Mouse (Mus musculus): ENCODE data around the gene Gns. TPM values are rescaled to one million over a fixed set of nuclear protein-coding genes. Genes with fewer than 3 reads are reported as not detected.
"Not testable (repeated sequence)": the region's sequence is repeated elsewhere in the genome, so short reads cannot be mapped to it uniquely, and the experiment has no call there.

The Gns gene
- polyA plus RNA-seq, 1 experiment from 2014 or later, result 43.1 TPM

GRCm38 (mm10) chr10:121334576-121334975, 30.3 kb upstream of the Gns start:
- peak; percentile 72 for DNase-seq (ENCODE audit: low spot score)
- Histone ChIP-seq H3K27me3 (ENCODE audit: control insufficient read depth, insufficient read depth, low read length) (no peaks in the 10 kb centered on the region), H3K4me2 (ENCODE audit: low read depth, low read length, severe bottlenecking) (no peak overlapping the region), H3K4me1 (replicated peaks; ENCODE audit: control insufficient read depth, insufficient read depth, low read length) (no peaks in the 10 kb centered on the region), H3K27ac (ENCODE audit: low read depth, low read length) (no peak overlapping the region), H3K36me3 (ENCODE audit: control insufficient read depth, insufficient read depth, low read length) (no peaks in the 10 kb centered on the region), H3K9me3 (ENCODE audit: control insufficient read depth, low read length) (no peaks in the 10 kb centered on the region), H3K4me3 (ENCODE audit: low read depth, low read length) (no peak overlapping the region), H3K9ac (ENCODE audit: low read length) (no peak overlapping the region)
- 75% methylated on average over 3 of the region's 3 CpGs for WGBS
- ATAC-seq (replicated peaks; ENCODE audit: low FRiP score), result no peak

DNA sequence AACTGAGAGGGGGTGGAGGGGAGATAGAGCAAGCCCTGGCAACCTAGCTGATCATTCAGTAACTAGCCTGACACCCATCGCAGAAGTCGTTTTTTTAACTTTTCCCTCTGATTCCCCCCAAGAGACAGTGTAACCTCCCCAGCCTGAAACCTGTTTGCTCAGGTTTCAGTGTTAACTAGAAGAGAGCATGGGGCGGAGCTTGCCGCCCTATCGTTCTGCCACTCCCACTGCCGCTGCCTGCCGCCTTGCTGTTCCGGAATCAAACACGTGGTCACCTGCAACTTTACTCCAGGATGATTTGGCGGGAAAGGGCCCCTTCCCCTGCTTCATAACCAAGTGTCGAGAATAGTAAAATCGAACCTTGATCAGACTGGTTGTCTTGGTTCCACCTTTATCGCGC, 28.4 kb upstream of the Gns start:
- H3K4me1 ChIP-seq (replicated peaks; ENCODE audit: control insufficient read depth, insufficient read depth, low read length); H3K9me3 ChIP-seq (ENCODE audit: control insufficient read depth, low read length); DNase-seq (ENCODE audit: low spot score); H3K36me3 ChIP-seq (ENCODE audit: control insufficient read depth, insufficient read depth, low read length); H3K9ac ChIP-seq (ENCODE audit: low read length); ATAC-seq (replicated peaks; ENCODE audit: low FRiP score); H3K27me3 ChIP-seq (ENCODE audit: control insufficient read depth, insufficient read depth, low read length); H3K4me3 ChIP-seq (ENCODE audit: low read depth, low read length); H3K27ac ChIP-seq (ENCODE audit: low read depth, low read length); H3K4me2 ChIP-seq (ENCODE audit: low read depth, low read length, severe bottlenecking): not testable (repeated sequence)
- 83% methylated on average over 14 of the region's 14 CpGs for WGBS

DNA sequence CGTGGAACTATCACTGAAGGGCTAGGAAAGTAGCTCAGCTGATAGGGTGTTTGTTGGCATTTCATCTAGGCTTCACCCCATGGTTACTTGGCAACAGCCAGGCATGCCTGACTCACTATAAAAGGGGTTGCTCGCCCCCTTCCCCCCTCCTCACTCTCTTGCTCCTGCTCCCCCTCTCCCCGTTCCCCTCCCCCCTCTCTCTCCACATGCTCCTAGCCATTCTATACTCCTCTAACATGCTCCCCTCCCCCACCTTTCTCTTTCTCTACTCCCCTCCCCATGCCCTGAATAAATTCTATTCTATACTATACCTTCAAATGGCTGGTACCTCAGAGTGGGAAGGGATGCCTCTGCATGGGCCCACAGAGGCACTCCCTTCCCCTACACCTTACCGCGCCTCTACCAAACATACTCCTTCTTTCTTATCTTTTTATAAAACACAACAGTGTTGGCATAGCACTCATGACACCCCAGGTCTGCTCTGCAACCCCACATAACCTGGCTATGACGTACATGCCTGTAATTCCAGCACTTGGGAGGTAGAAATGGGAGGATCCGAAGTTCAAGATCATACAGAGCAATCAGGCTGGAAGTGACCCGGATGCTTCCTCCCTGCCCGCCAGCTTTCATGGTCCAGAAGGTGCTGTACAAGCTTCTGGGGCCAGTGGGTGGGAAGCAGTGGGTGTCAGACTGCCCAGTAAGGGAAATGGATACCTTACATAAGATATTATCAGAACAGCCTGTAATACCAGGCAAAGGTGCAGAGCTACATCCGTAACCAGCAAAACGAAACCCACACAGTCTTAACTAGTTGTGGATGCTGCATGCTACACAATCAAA, 23.9 kb upstream of the Gns start:
- Histone ChIP-seq H3K36me3 (ENCODE audit: control insufficient read depth, insufficient read depth, low read length) (no peaks in the 10 kb centered on the region), H3K9ac (ENCODE audit: low read length) (no peak overlapping the region), H3K4me3 (ENCODE audit: low read depth, low read length) (no peak overlapping the region), H3K9me3 (ENCODE audit: control insufficient read depth, low read length) (no peaks in the 10 kb centered on the region), H3K4me1 (replicated peaks; ENCODE audit: control insufficient read depth, insufficient read depth, low read length) (peaks cover 4% of the 10 kb centered on the region; the same call in 1 of the 2 replicates), H3K4me2 (ENCODE audit: low read depth, low read length, severe bottlenecking) (no peak overlapping the region), H3K27ac (ENCODE audit: low read depth, low read length) (peak overlapping the region; percentile 3; the same call in 1 of the 2 replicates), H3K27me3 (ENCODE audit: control insufficient read depth, insufficient read depth, low read length) (no peaks in the 10 kb centered on the region)
- ATAC-seq (replicated peaks; ENCODE audit: low FRiP score), result peak; percentile 90
- peak; percentile 74 for DNase-seq (ENCODE audit: low spot score)
- 53% methylated on average over 11 of the region's 11 CpGs for WGBS

DNA sequence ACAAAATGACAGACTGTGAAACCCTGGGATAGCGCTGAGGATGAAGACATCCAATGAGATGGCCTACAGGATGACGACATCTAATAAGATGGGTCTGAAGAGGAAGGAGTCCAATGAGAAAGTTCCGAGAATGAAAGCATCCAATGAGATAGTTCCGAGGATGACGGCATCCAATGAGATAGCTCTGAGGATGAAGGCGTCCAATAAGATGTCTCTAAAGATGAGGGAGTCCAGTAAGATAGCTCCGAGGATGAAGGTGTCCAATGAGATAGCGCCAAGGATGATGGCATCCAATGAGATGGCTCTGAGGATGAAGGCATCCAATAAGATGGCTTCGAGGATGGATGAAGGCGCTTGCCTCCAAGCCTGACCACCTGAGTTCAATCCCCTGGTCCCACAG, 22.6 kb upstream of the Gns start:
- ATAC-seq (replicated peaks; ENCODE audit: low FRiP score), result no peak
- DNase-seq (ENCODE audit: low spot score), result no peak
- no peak overlapping the region for H3K9ac ChIP-seq (ENCODE audit: low read length)
- WGBS, result 94% methylated on average over 10 of the region's 10 CpGs
- no peak overlapping the region for H3K4me3 ChIP-seq (ENCODE audit: low read depth, low read length)
- H3K27ac ChIP-seq (ENCODE audit: low read depth, low read length), result no peak overlapping the region
- peaks cover 4% of the 10 kb centered on the region; the same call in 1 of the 2 replicates for H3K4me1 ChIP-seq (replicated peaks; ENCODE audit: control insufficient read depth, insufficient read depth, low read length)
- no peak overlapping the region for H3K4me2 ChIP-seq (ENCODE audit: low read depth, low read length, severe bottlenecking)
- H3K36me3 ChIP-seq (ENCODE audit: control insufficient read depth, insufficient read depth, low read length), result no peaks in the 10 kb centered on the region
- no peaks in the 10 kb centered on the region for H3K9me3 ChIP-seq (ENCODE audit: control insufficient read depth, low read length)
- H3K27me3 ChIP-seq (ENCODE audit: control insufficient read depth, insufficient read depth, low read length), result no peaks in the 10 kb centered on the region

DNA sequence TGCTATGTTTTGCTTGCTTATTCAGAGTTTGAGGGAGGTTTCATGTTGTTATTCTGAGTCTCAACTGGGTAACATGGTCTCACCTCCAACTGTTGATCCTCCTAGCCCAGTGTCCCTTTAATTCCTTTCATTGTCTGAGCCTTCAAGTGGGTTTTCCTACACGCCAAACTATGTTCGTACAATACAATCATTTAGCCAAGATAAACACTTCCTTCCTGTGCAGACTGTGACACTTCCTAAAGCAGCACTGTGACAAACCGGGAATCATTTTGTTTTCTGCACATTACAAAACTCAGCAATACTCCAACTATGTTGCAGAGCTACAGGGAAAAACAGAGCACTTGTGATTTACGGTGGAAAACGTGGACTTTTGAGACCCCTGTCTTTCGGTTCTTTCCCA, 21.0 kb upstream of the Gns start:
- no peak for DNase-seq (ENCODE audit: low spot score)
- Histone ChIP-seq H3K4me3 (ENCODE audit: low read depth, low read length) (no peak overlapping the region), H3K27me3 (ENCODE audit: control insufficient read depth, insufficient read depth, low read length) (no peaks in the 10 kb centered on the region), H3K4me1 (replicated peaks; ENCODE audit: control insufficient read depth, insufficient read depth, low read length) (peaks cover 4% of the 10 kb centered on the region; the same call in 1 of the 2 replicates), H3K9ac (ENCODE audit: low read length) (no peak overlapping the region), H3K9me3 (ENCODE audit: control insufficient read depth, low read length) (no peaks in the 10 kb centered on the region), H3K4me2 (ENCODE audit: low read depth, low read length, severe bottlenecking) (no peak overlapping the region), H3K27ac (ENCODE audit: low read depth, low read length) (no peak overlapping the region), H3K36me3 (ENCODE audit: control insufficient read depth, insufficient read depth, low read length) (no peaks in the 10 kb centered on the region)
- no peak for ATAC-seq (replicated peaks; ENCODE audit: low FRiP score)
- 83% methylated on average over 6 of the region's 6 CpGs for WGBS

- 55% methylated on average over 5 of the region's 5 CpGs for WGBS
- Histone ChIP-seq H3K4me2 (ENCODE audit: low read depth, low read length, severe bottlenecking) (no peak overlapping the region), H3K4me3 (ENCODE audit: low read depth, low read length) (no peak overlapping the region), H3K9me3 (ENCODE audit: control insufficient read depth, low read length) (no peaks in the 10 kb centered on the region; the same call in 1 of the 2 replicates), H3K27me3 (ENCODE audit: control insufficient read depth, insufficient read depth, low read length) (peaks cover 16% of the 10 kb centered on the region; the same call in 1 of the 2 replicates), H3K4me1 (replicated peaks; ENCODE audit: control insufficient read depth, insufficient read depth, low read length) (peaks cover 10% of the 10 kb centered on the region), H3K36me3 (ENCODE audit: control insufficient read depth, insufficient read depth, low read length) (no peaks in the 10 kb centered on the region), H3K27ac (ENCODE audit: low read depth, low read length) (no peak overlapping the region), H3K9ac (ENCODE audit: low read length) (no peak overlapping the region)
- ATAC-seq (replicated peaks; ENCODE audit: low FRiP score), result no peak
- no peak for DNase-seq (ENCODE audit: low spot score)
Observed at GRCm38 (mm10) chr10:121349244-121349643, 15.6 kb upstream of the Gns start.

GRCm38 (mm10) chr10:121350357-121351065, 14.4 kb upstream of the Gns start:
- peak; percentile 71 for DNase-seq (ENCODE audit: low spot score)
- under 1% methylated on average over 35 of the region's 35 CpGs for WGBS
- peak overlapping the region; percentile 87 for H3K4me2 ChIP-seq (ENCODE audit: low read depth, low read length, severe bottlenecking)
- H3K27ac ChIP-seq (ENCODE audit: low read depth, low read length), result no peak overlapping the region
- H3K4me1 ChIP-seq (replicated peaks; ENCODE audit: control insufficient read depth, insufficient read depth, low read length), result peaks cover 10% of the 10 kb centered on the region
- peak; percentile 84 for ATAC-seq (replicated peaks; ENCODE audit: low FRiP score)
- H3K27me3 ChIP-seq (ENCODE audit: control insufficient read depth, insufficient read depth, low read length), result peaks cover 16% of the 10 kb centered on the region; the same call in 1 of the 2 replicates
- peak overlapping the region; percentile 43 for H3K9ac ChIP-seq (ENCODE audit: low read length)
- peak overlapping the region; percentile 42 for H3K4me3 ChIP-seq (ENCODE audit: low read depth, low read length)
- H3K36me3 ChIP-seq (ENCODE audit: control insufficient read depth, insufficient read depth, low read length), result no peaks in the 10 kb centered on the region
- no peaks in the 10 kb centered on the region; the same call in 1 of the 2 replicates for H3K9me3 ChIP-seq (ENCODE audit: control insufficient read depth, low read length)

DNA sequence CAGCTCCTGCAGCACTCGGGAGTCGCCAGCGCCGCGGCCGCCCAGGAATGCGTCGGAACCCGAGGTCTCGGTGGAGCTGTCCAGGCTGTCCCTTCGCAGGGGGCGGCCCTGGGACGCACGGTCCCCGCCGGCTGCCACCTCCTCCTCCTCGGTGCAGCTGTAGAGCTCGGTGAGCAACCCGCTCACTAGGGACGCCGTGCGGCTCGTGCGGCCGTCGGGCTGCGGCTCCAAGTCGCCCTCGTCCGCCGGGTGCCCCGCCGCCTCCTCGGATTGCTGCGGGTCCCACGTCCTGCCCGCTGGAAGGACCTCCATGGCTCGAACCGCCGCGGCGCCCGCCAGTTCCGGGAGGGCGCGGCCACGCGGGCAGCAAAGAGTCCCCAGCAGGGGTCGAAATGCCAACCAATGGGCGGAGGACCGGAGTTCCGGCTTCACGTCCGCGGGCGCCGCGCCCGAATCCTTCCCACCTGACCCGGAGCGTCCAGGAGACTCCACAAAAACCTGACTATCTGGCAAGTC, 13.8 kb upstream of the Gns start, which contains the start of gene Tbc1d30:
Tbc1d30 (minus strand) TSS at position 213 of the 516 bp plus-strand sequence.
- Histone ChIP-seq H3K9ac (ENCODE audit: low read length) (peak within 1 kb of the TSS; percentile 43), H3K4me3 (ENCODE audit: low read depth, low read length) (peak within 1 kb of the TSS; percentile 42), H3K27ac (ENCODE audit: low read depth, low read length) (no peak within 1 kb of the TSS), H3K27me3 (ENCODE audit: control insufficient read depth, insufficient read depth, low read length) (peaks cover 16% of the 10 kb centered on the region; the same call in 1 of the 2 replicates), H3K36me3 (ENCODE audit: control insufficient read depth, insufficient read depth, low read length) (no peaks in the 10 kb centered on the region), H3K4me2 (ENCODE audit: low read depth, low read length, severe bottlenecking) (peak within 1 kb of the TSS; percentile 87), H3K9me3 (ENCODE audit: control insufficient read depth, low read length) (no peaks in the 10 kb centered on the region; the same call in 1 of the 2 replicates), H3K4me1 (replicated peaks; ENCODE audit: control insufficient read depth, insufficient read depth, low read length) (peaks cover 10% of the 10 kb centered on the region)
- WGBS, result under 1% methylated on average over 60 of the region's 61 CpGs
- DNase-seq (ENCODE audit: low spot score) (peak; percentile 76), ATAC-seq (replicated peaks; ENCODE audit: low FRiP score) (peak; percentile 76)
